Mouse (Mus musculus) limb, embryonic 14.5 days (tissue): ENCODE measurements at regions not wholly inside any gene's neighbourhood (a gene's known extent, or its start where the extent isn't known, plus 50 kb on each side); places are given as distances from the start of the nearest gene placed in this dataset.

ENCODE experiments used
- ATAC-seq: fragments of 200-750 bp; cut with Nextera tagmentation; 2 replicates; pipeline ENCODE4 v1.8.0; 2017; ENCODE audit warnings: low read depth, moderate number of reproducible peaks, moderate TSS enrichment; ENCODE audit not compliant: low FRiP score
- DNase-seq: peaks from one replicate; pipeline ENCODE4 v3.0.0-alpha.2; 2015; ENCODE audit warnings: low spot score
- H3K27ac ChIP-seq: fragments of 300-500 bp; sonication (generic); replicated peaks from 2 replicates; pipeline ENCODE4 v1.5.1; 2014; ENCODE audit warnings: low read depth, mild to moderate bottlenecking, low read length, moderate library complexity, mixed read lengths
- H3K27me3 ChIP-seq: fragments of 300-500 bp; sonication (generic); 2 replicates; pipeline ENCODE4 v1.6.1; 2014; ENCODE audit warnings: low read length, mixed read lengths; ENCODE audit not compliant: control insufficient read depth, insufficient read depth
- H3K36me3 ChIP-seq: fragments of 300-500 bp; sonication (generic); 2 replicates; pipeline ENCODE4 v1.6.1; 2014; ENCODE audit warnings: mild to moderate bottlenecking, low read length, moderate library complexity, mixed read lengths; ENCODE audit not compliant: control insufficient read depth, insufficient read depth
- H3K4me1 ChIP-seq: fragments of 300-500 bp; sonication (generic); 2 replicates; pipeline ENCODE4 v1.6.1; 2014; ENCODE audit warnings: antibody characterized with exemption, low read length, mixed read lengths; ENCODE audit not compliant: control insufficient read depth, insufficient read depth
- H3K4me2 ChIP-seq: fragments of 300-500 bp; sonication (generic); replicated peaks from 2 replicates; pipeline ENCODE4 v1.6.1; 2014; ENCODE audit warnings: low read depth, mild to moderate bottlenecking, low read length, moderate library complexity; ENCODE audit not compliant: severe bottlenecking
- H3K4me3 ChIP-seq: fragments of 300-500 bp; sonication (generic); replicated peaks from 2 replicates; pipeline ENCODE4 v1.5.1; 2014; ENCODE audit warnings: low read length
- H3K9ac ChIP-seq: fragments of 300-500 bp; sonication (generic); 2 replicates; pipeline ENCODE4 v1.6.1; 2014; ENCODE audit warnings: mild to moderate bottlenecking, low read depth, low read length, moderate library complexity; ENCODE audit not compliant: severe bottlenecking
- H3K9me3 ChIP-seq: fragments of 300-500 bp; sonication (generic); 2 replicates; pipeline ENCODE4 v1.6.1; 2016; ENCODE audit warnings: low read length; ENCODE audit not compliant: control insufficient read depth
- POLR2A ChIP-seq: fragments of 200-500 bp; IDR thresholded peaks from 2 replicates; pipeline ENCODE4 v1.8.0; 2012; ENCODE audit warnings: inconsistent platforms, mild to moderate bottlenecking, moderate library complexity, borderline replicate concordance; ENCODE audit not compliant: insufficient read depth, insufficient read length; ENCODE audit errors: extremely low read depth
- WGBS: fragments of 180-500 bp; shearing (Covaris S2); extraction: QIAGEN DNeasy Blood & Tissue Kit; methylation state at CpG from one replicate; pipeline ENCODE4 v1.1.7; 2014; 5-methylcytosine and 5-hydroxymethylcytosine counted together

GRCm38 (mm10) chr10:118609157-118609556 is 168.3 kb downstream of the Ifng start:
- WGBS: 73% methylated on average over 4 of the region's 4 CpGs

DNA sequence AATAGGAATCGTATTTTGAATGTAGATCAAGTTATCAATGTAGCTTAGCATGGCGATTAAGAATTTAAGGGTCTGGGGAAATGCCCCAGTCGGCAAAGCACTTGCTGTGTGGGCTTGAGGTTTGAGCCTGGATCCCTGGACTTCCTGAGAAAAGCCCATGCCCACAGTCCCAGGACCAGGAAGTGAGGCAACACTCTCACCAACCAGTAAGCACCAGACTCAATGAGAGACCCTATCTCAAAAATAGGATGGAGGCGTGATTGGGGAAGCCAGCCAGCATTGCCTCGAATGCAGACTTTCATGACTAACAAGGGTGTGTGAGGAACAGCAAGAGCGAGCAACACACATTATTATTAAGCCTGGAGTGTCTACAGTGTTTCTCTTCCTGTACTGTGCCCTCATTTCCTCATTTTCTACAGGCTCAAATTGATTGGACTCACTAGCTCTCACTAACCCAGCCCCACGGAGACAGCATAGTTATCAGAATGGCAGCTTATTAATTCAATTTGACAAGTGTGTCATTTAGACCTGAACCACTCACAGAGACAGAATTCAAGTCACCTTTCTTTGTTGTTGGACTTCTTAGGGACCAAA is 170.1 kb downstream of the Ifng start:
- H3K9ac ChIP-seq: no peak overlapping the region
- TF ChIP-seq POLR2A: no peak
- no peak overlapping the region for H3K4me3 ChIP-seq
- H3K27ac ChIP-seq: no peak overlapping the region
- no peaks in the 10 kb centered on the region for H3K36me3 ChIP-seq
- ATAC-seq: no peak
- no peaks in the 10 kb centered on the region for H3K27me3 ChIP-seq
- DNase-seq: no peak
- H3K9me3 ChIP-seq: no peaks in the 10 kb centered on the region
- H3K4me2 ChIP-seq: no peak overlapping the region
- WGBS: 85% methylated on average over 7 of the region's 7 CpGs
- no peaks in the 10 kb centered on the region for H3K4me1 ChIP-seq

More at GRCm38 (mm10) chr10:118609157-118609556, 168.3 kb downstream of the Ifng start:
- no peaks in the 10 kb centered on the region for H3K4me1 ChIP-seq
- H3K9ac ChIP-seq: no peak overlapping the region
- H3K9me3 ChIP-seq: no peaks in the 10 kb centered on the region
- ATAC-seq (no peak), DNase-seq (no peak)
- TF ChIP-seq POLR2A: no peak
- no peak overlapping the region for H3K4me2 ChIP-seq
- no peaks in the 10 kb centered on the region for H3K27me3 ChIP-seq
- no peaks in the 10 kb centered on the region for H3K36me3 ChIP-seq
- H3K4me3 ChIP-seq: no peak overlapping the region
- H3K27ac ChIP-seq: no peak overlapping the region

GRCm38 (mm10) chr10:118612091-118612490 is 171.2 kb downstream of the Ifng start:
- Histone ChIP-seq H3K27ac (no peak overlapping the region), H3K36me3 (no peaks in the 10 kb centered on the region), H3K9me3 (no peaks in the 10 kb centered on the region), H3K4me2 (no peak overlapping the region), H3K27me3 (no peaks in the 10 kb centered on the region), H3K4me3 (no peak overlapping the region), H3K4me1 (no peaks in the 10 kb centered on the region), H3K9ac (no peak overlapping the region)
- ATAC-seq (no peak), DNase-seq (no peak)
- 84% methylated on average over 7 of the region's 7 CpGs for WGBS
- TF ChIP-seq POLR2A: no peak

DNA sequence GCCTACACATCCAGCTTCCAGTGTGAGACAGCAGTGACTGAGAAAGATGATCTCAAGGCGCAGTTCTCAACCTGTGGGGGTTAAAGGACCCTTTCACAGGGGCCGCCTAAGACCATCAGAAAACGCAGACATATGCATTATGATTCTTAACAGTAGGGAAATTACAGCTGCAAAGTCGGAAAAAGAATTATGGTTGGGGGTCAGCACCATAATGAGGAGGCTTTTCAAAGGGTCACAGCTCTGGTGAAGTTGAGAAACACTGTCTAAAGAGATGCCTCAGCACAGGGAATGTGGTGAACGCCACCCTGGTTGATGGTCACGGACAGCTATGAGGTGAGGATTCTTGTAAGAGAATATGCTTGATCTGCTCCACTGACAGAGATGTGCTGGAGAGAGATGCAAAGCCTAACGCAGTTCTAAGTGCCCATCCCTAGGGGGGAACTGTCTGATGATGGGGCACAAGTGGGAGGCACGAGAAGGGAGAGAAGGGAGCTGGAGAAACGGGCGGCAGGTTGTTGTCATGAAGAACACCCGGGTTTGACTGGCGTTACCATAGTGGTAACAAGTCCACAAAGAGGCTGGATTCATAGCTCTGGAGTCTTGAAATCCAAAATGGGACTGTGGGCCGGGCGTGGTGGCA is 172.3 kb downstream of the Ifng start:
- H3K27me3 ChIP-seq: no peaks in the 10 kb centered on the region
- 88% methylated on average over 14 of the region's 14 CpGs for WGBS
- H3K4me2 ChIP-seq: no peak overlapping the region
- TF ChIP-seq POLR2A: no peak
- H3K9me3 ChIP-seq: no peaks in the 10 kb centered on the region
- no peak overlapping the region for H3K4me3 ChIP-seq
- DNase-seq: no peak
- H3K27ac ChIP-seq: no peak overlapping the region
- no peaks in the 10 kb centered on the region for H3K36me3 ChIP-seq
- no peaks in the 10 kb centered on the region for H3K4me1 ChIP-seq
- ATAC-seq: no peak
- H3K9ac ChIP-seq: no peak overlapping the region

- Histone ChIP-seq H3K9ac (no peak overlapping the region), H3K4me2 (no peak overlapping the region), H3K36me3 (no peaks in the 10 kb centered on the region), H3K4me3 (no peak overlapping the region), H3K27me3 (no peaks in the 10 kb centered on the region), H3K9me3 (no peaks in the 10 kb centered on the region), H3K4me1 (no peaks in the 10 kb centered on the region), H3K27ac (no peak overlapping the region)
- DNase-seq: no peak
- no peak for ATAC-seq
- TF ChIP-seq POLR2A: no peak
- 85% methylated on average over 6 of the region's 6 CpGs for WGBS
These were observed 173.5 kb downstream of the Ifng start for GRCm38 (mm10) chr10:118614251-118614865.
